10 mouse cellular contexts compared by ENCODE assay signal in genomic region chr2:174532671-174533363, GRCm38 (mm10). TPM values are rescaled to one million over a fixed set of nuclear protein-coding genes. Genes with fewer than 3 reads are reported as not detected.
DNase-seq lines count a peak whose midpoint lies in the region; ATAC-seq lines count a peak whose summit lies in the region.
"Had no signal": no experiment of that assay in that cellular context is flagged by ENCODE, and none has a peak within 500 bp of the region (broad histone marks: within the 10 kb centered on the region; RNA-seq: fewer than 3 reads in every experiment).

No protein-coding gene starts in this region.

- no peaks in the 10 kb centered on the region for H3K4me1 ChIP-seq in stomach, embryonic 14.5 days (ENCODE audit: control insufficient read depth, insufficient read depth, low read length)
- H3K4me1 ChIP-seq: embryonic facial prominence, embryonic 12.5 days; megakaryocyte, embryonic 14.5 days had no signal

- H3K9me3 ChIP-seq in stomach, embryonic 14.5 days (ENCODE audit: control insufficient read depth, low read depth, low read length) = no peaks in the 10 kb centered on the region
- H3K9me3 ChIP-seq: embryonic facial prominence, embryonic 12.5 days; megakaryocyte, embryonic 14.5 days had no signal

- no peak overlapping the region for H3K4me3 ChIP-seq in stomach, embryonic 14.5 days (ENCODE audit: low read depth, low read length)
- H3K4me3 ChIP-seq: embryonic facial prominence, embryonic 12.5 days; megakaryocyte, embryonic 14.5 days had no signal

- ATAC-seq in cerebellum, adult (ENCODE audit: insufficient number of reproducible peaks, low FRiP score, low TSS enrichment) = 0 out of 2 replicates have a peak, but pooled peaks have one; percentile 45
- ATAC-seq in stomach, embryonic 14.5 days (ENCODE audit: insufficient number of reproducible peaks, insufficient read depth, low FRiP score, low read depth) = peak; percentile 73

- peak; percentile 8 for DNase-seq in ovary, postnatal 14 days (ENCODE audit: low spot score)
- no peak for DNase-seq in ovary, postnatal 10 days (ENCODE audit: low spot score)
- DNase-seq in frontal cortex, postnatal 36 days (ENCODE audit: low spot score in 2 of 2) = peak; percentile 7 to 33
- peak; percentile 59 to 70 for DNase-seq in kidney, postnatal 4 days
- DNase-seq in lung, postnatal 4 days = peak; percentile 50 to 59
- DNase-seq in spleen, adult 12 weeks (ENCODE audit: low spot score) = no peak

- no peak overlapping the region for H3K4me2 ChIP-seq in stomach, embryonic 14.5 days (replicated peaks; ENCODE audit: low read depth, low read length)
- H3K4me2 ChIP-seq: embryonic facial prominence, embryonic 12.5 days had no signal

- H3K27me3 ChIP-seq in stomach, embryonic 14.5 days (ENCODE audit: control insufficient read depth, insufficient read depth, low read length) = no peaks in the 10 kb centered on the region
- H3K27me3 ChIP-seq: embryonic facial prominence, embryonic 12.5 days had no signal

- no peak overlapping the region for H3K27ac ChIP-seq in stomach, embryonic 14.5 days (ENCODE audit: low read length)
- H3K27ac ChIP-seq: embryonic facial prominence, embryonic 12.5 days had no signal

- H3K36me3 ChIP-seq in stomach, embryonic 14.5 days (ENCODE audit: control insufficient read depth, insufficient read depth, low read length) = no peaks in the 10 kb centered on the region
- H3K36me3 ChIP-seq: embryonic facial prominence, embryonic 12.5 days had no signal

- WGBS in stomach, embryonic 14.5 days = 45% methylated on average over 12 of the region's 12 CpGs

- H3K9ac ChIP-seq in stomach, embryonic 14.5 days (replicated peaks; ENCODE audit: low read depth, low read length) = no peak overlapping the region
- H3K9ac ChIP-seq: embryonic facial prominence, embryonic 12.5 days had no signal

RNA-seq across cellular contexts. Expression of gene Prelid3b, which starts 59.9 kb away (rescaled TPM):
- polyA plus RNA-seq in stomach, embryonic 14.5 days (2014; fragmentation: Nextera tagmentation; extraction: Ambion mirVana) = 99.9 and 101 TPM in 2 replicates

Comparison
In these comparisons a context has a peak if more than half of its experiments do, and no peak if none do; other contexts are left out.
1. DNase-seq: peak in ovary, postnatal 14 days (single experiment), frontal cortex, postnatal 36 days (2 of 2), kidney, postnatal 4 days (2 of 2) and lung, postnatal 4 days (2 of 2); none in ovary, postnatal 10 days (single experiment) and spleen, adult 12 weeks (single experiment).